Mouse (Mus musculus) cerebellum, adult 2 months (tissue): ENCODE results near the gene Sik2.

Source experiments
- CTCF ChIP-seq: fragments of 200-500 bp; IDR thresholded peaks from 2 replicates; pipeline ENCODE4 v1.5.1; 2011; ENCODE audit warnings: low read depth, mild to moderate bottlenecking, control low read depth, low read length, moderate library complexity, borderline replicate concordance; ENCODE audit not compliant: insufficient read depth
- POLR2A ChIP-seq: fragments of 200-500 bp; IDR thresholded peaks from 2 replicates; pipeline ENCODE4 v1.6.1; 2011; ENCODE audit warnings: low read length, control low read depth, borderline replicate concordance; ENCODE audit not compliant: insufficient read depth

- TF ChIP-seq CTCF (no peak), POLR2A (no peak)
These were observed 119.7 kb downstream of the Sik2 start for GRCm38 (mm10) chr9:50889211-50889610.
